ENCODE assay signal across 17 mouse cellular contexts in the genomic region with DNA sequence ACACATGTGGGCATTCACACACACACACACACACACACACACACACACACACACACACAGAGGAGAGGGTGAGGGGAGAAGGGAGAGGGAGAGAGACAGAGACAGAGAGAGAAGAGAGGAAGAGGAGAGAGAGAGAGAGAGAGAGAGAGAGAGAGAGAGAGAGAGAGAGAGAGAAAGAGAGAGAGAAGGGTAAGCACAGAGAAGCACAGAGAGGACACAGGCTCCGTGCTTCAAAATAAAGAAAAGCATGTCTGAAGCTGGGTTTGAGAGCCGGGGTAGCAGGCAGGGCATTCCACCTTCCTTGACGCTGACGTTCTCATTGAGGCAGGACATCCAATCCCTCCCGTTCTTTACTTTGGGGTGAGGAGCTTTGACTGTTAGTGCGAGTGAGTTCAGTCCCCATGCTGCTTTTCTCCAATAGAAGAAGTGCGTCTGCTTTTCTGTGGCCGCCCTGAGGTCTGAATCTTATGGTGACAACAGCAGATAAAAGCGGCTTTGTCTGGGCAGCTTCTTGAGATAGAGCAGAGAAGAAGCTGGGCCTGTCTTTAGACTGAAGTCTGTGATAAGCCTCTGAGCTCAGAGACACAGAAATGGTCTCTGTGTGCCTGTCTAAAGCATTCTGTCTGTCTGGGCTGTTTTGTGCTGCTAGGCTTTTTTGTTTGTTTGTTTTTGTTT. TPM values are rescaled to one million over a fixed set of nuclear protein-coding genes. Genes with fewer than 3 reads are reported as not detected.
DNase-seq lines count a peak whose midpoint lies in the region; ATAC-seq and TF ChIP-seq lines count a peak whose summit lies in the region.
"Had no signal": no experiment of that assay in that cellular context is flagged by ENCODE, and none has a peak within 500 bp of the region (broad histone marks: within the 10 kb centered on the region; RNA-seq: fewer than 3 reads in every experiment).

No protein-coding gene starts in this region.

- no peak for TF ChIP-seq EP300 in stomach, postnatal 0 days (optimal IDR thresholded peaks at IDR 0.05)

- no peak for DNase-seq in stomach, postnatal 0 days (ENCODE audit: low spot score)
- no peak for DNase-seq in embryonic facial prominence, embryonic 10.5 days (ENCODE audit: low spot score)
- peak; percentile 71 for DNase-seq in liver, embryonic 13.5 days
- no peak for DNase-seq in lung, adult 2 months
- DNase-seq in thymus, postnatal 25 days = no peak
- DNase-seq in left cerebral cortex, postnatal 4 days = no peak
- DNase-seq: adrenal gland, postnatal 14 days; cerebellum, adult 9-11 months; embryo, embryonic 11 days had no signal

- H3K4me3 ChIP-seq in stomach, embryonic 15.5 days (replicated peaks) = no peak overlapping the region
- H3K4me3 ChIP-seq in stomach, postnatal 0 days (ENCODE audit: low read depth, low read length) = no peak overlapping the region
- H3K4me3 ChIP-seq in embryonic facial prominence, embryonic 10.5 days = no peak overlapping the region
- H3K4me3 ChIP-seq in liver, embryonic 13.5 days (replicated peaks) = peak overlapping the region; percentile 43
- no peak overlapping the region for H3K4me3 ChIP-seq in lung, adult 2 months (replicated peaks; ENCODE audit: extremely low read depth, low read depth, low read length)
- H3K4me3 ChIP-seq: hindbrain, embryonic 13.5 days; layer of hippocampus, adult 2 months; limb, embryonic 10.5 days had no signal

- TF ChIP-seq CTCF in stomach, postnatal 0 days (IDR thresholded peaks at IDR 0.05; ENCODE audit: low read depth) = no peak
- no peak for TF ChIP-seq CTCF in lung, adult 2 months (IDR thresholded peaks at IDR 0.05; ENCODE audit: insufficient read depth, low read length)

- 43% methylated on average over 9 of the region's 9 CpGs for WGBS in stomach, embryonic 15.5 days
- WGBS in stomach, postnatal 0 days = 53% methylated on average over 9 of the region's 9 CpGs
- WGBS in embryonic facial prominence, embryonic 10.5 days = 39% methylated on average over 9 of the region's 9 CpGs
- WGBS in liver, embryonic 13.5 days (ENCODE audit: insufficient replicate concordance) = 14% methylated on average over 9 of the region's 9 CpGs
- 59% methylated on average over 9 of the region's 9 CpGs for WGBS in lung, adult 2 months

- peak; percentile 61; the same call in 1 of the 2 replicates for ATAC-seq in stomach, embryonic 15.5 days (ENCODE audit: insufficient read depth, low FRiP score, low read depth)
- no peak for ATAC-seq in stomach, postnatal 0 days (ENCODE audit: low FRiP score, low TSS enrichment)
- peak; percentile 82 for ATAC-seq in liver, embryonic 13.5 days (ENCODE audit: low read depth)
- ATAC-seq: forebrain, embryonic 16.5 days; intestine, postnatal 0 days; midbrain, embryonic 16.5 days had no signal

- intact Hi-C loops in left cerebral cortex, postnatal 4 days (cut with DNase I) = no loop called here

- no peaks in the 10 kb centered on the region for H3K4me1 ChIP-seq in stomach, embryonic 15.5 days
- no peaks in the 10 kb centered on the region for H3K4me1 ChIP-seq in stomach, postnatal 0 days (replicated peaks; ENCODE audit: control insufficient read depth, insufficient read depth)
- H3K4me1 ChIP-seq in embryonic facial prominence, embryonic 10.5 days = no peaks in the 10 kb centered on the region
- H3K4me1 ChIP-seq in liver, embryonic 13.5 days (replicated peaks) = peaks cover 79% of the 10 kb centered on the region
- no peaks in the 10 kb centered on the region for H3K4me1 ChIP-seq in lung, adult 2 months (ENCODE audit: control insufficient read depth, insufficient read depth, low read length)
- H3K4me1 ChIP-seq: hindbrain, embryonic 13.5 days; limb, embryonic 10.5 days had no signal

- H3K36me3 ChIP-seq in stomach, embryonic 15.5 days = no peaks in the 10 kb centered on the region
- H3K36me3 ChIP-seq in stomach, postnatal 0 days (ENCODE audit: control insufficient read depth, insufficient read depth, low read length) = no peaks in the 10 kb centered on the region
- no peaks in the 10 kb centered on the region for H3K36me3 ChIP-seq in embryonic facial prominence, embryonic 10.5 days (replicated peaks)
- no peaks in the 10 kb centered on the region for H3K36me3 ChIP-seq in liver, embryonic 13.5 days
- H3K36me3 ChIP-seq: hindbrain, embryonic 13.5 days; limb, embryonic 10.5 days had no signal

- TF ChIP-seq POLR2A in lung, adult 2 months (IDR thresholded peaks at IDR 0.05; ENCODE audit: borderline replicate concordance, extremely low read depth, low read depth, low read length) = no peak

- no peak overlapping the region for H3K9ac ChIP-seq in stomach, embryonic 15.5 days
- H3K9ac ChIP-seq in stomach, postnatal 0 days (ENCODE audit: low read length) = no peak overlapping the region
- H3K9ac ChIP-seq in liver, embryonic 13.5 days = peak overlapping the region; percentile 75
- H3K9ac ChIP-seq: hindbrain, embryonic 13.5 days had no signal

- H3K9me3 ChIP-seq in stomach, embryonic 15.5 days = no peaks in the 10 kb centered on the region
- H3K9me3 ChIP-seq in stomach, postnatal 0 days (ENCODE audit: control insufficient read depth, low read length) = no peaks in the 10 kb centered on the region
- H3K9me3 ChIP-seq in embryonic facial prominence, embryonic 10.5 days = no peaks in the 10 kb centered on the region
- H3K9me3 ChIP-seq in liver, embryonic 13.5 days (replicated peaks) = no peaks in the 10 kb centered on the region
- H3K9me3 ChIP-seq: hindbrain, embryonic 13.5 days; limb, embryonic 10.5 days had no signal

- no peak overlapping the region for H3K4me2 ChIP-seq in stomach, embryonic 15.5 days
- no peak overlapping the region for H3K4me2 ChIP-seq in stomach, postnatal 0 days (replicated peaks; ENCODE audit: low read depth)
- H3K4me2 ChIP-seq in liver, embryonic 13.5 days = peak overlapping the region; percentile 60
- H3K4me2 ChIP-seq: hindbrain, embryonic 13.5 days had no signal

- H3K27ac ChIP-seq in stomach, embryonic 15.5 days = no peak overlapping the region
- H3K27ac ChIP-seq in stomach, postnatal 0 days (replicated peaks) = no peak overlapping the region
- peak overlapping the region; percentile 48; the same call in 1 of the 2 replicates for H3K27ac ChIP-seq in embryonic facial prominence, embryonic 10.5 days (replicated peaks)
- peak overlapping the region; percentile 94 for H3K27ac ChIP-seq in liver, embryonic 13.5 days
- H3K27ac ChIP-seq: hindbrain, embryonic 13.5 days; kidney, postnatal 0 days; layer of hippocampus, adult 2 months; limb, embryonic 10.5 days had no signal

- H3K27me3 ChIP-seq in stomach, embryonic 15.5 days (replicated peaks) = no peaks in the 10 kb centered on the region
- H3K27me3 ChIP-seq in stomach, postnatal 0 days (ENCODE audit: control insufficient read depth, insufficient read depth, low read length) = no peaks in the 10 kb centered on the region
- no peaks in the 10 kb centered on the region for H3K27me3 ChIP-seq in embryonic facial prominence, embryonic 10.5 days (replicated peaks; ENCODE audit: low read depth, poor library complexity, severe bottlenecking)
- H3K27me3 ChIP-seq in liver, embryonic 13.5 days = no peaks in the 10 kb centered on the region
- H3K27me3 ChIP-seq: hindbrain, embryonic 13.5 days had no signal

RNA-seq across cellular contexts. Expression of a gene that starts 35.4 kb away (rescaled TPM):
- polyA plus RNA-seq in stomach, embryonic 15.5 days (2015; fragmentation: Nextera tagmentation; extraction: Ambion mirVana) = 26.8 and 29.4 TPM in 2 replicates
- polyA plus RNA-seq in stomach, postnatal 0 days (2015; fragmentation: Nextera tagmentation; extraction: Ambion mirVana) = 8.9 TPM in 2 replicates
- polyA plus RNA-seq in embryonic facial prominence, embryonic 10.5 days (2016; fragmentation: Nextera tagmentation; extraction: Ambion mirVana) = 50.4 and 52.8 TPM in 2 replicates
- polyA plus RNA-seq in liver, embryonic 13.5 days (2015; fragmentation: Nextera tagmentation; extraction: Ambion mirVana) = 48.6 and 55.8 TPM in 2 replicates
- 17.1 and 23.3 TPM in 2 replicates for polyA plus RNA-seq in lung, adult 2 months (2012; rRNA removed)
- total RNA-seq in left cerebral cortex, postnatal 4 days (2021) = 100 to 1,000 TPM; 109 to 111 TPM

Comparison
In these comparisons a context has a peak if more than half of its experiments do, and no peak if none do; other contexts are left out.
1. H3K27ac ChIP-seq: peak in embryonic facial prominence, embryonic 10.5 days (single experiment) and liver, embryonic 13.5 days (single experiment); none in stomach, embryonic 15.5 days (single experiment) and stomach, postnatal 0 days (single experiment).